Mouse (Mus musculus) midbrain, embryonic 12.5 days (tissue): ENCODE measurements at regions not wholly inside any gene's neighbourhood (a gene's known extent, or its start where the extent isn't known, plus 50 kb on each side); places are given as distances from the start of the nearest gene placed in this dataset.

Experiments
- ATAC-seq: fragments of 200-750 bp; cut with Nextera tagmentation; 2 replicates; pipeline ENCODE4 v1.8.0; 2017; ENCODE audit warnings: low read depth, moderate TSS enrichment, moderate library complexity; ENCODE audit not compliant: low FRiP score
- H3K27ac ChIP-seq: fragments of 300-500 bp; sonication (generic); replicated peaks from 2 replicates; pipeline ENCODE4 v1.5.1; 2016; ENCODE audit warnings: mild to moderate bottlenecking
- H3K27me3 ChIP-seq: fragments of 300-500 bp; sonication (generic); 2 replicates; pipeline ENCODE4 v1.6.1; 2016; ENCODE audit warnings: mild to moderate bottlenecking
- H3K36me3 ChIP-seq: fragments of 300-500 bp; sonication (generic); 2 replicates; pipeline ENCODE4 v1.6.1; 2016
- H3K4me1 ChIP-seq: fragments of 300-500 bp; sonication (generic); 2 replicates; pipeline ENCODE4 v1.6.1; 2016
- H3K4me2 ChIP-seq: fragments of 300-500 bp; sonication (generic); replicated peaks from 2 replicates; pipeline ENCODE4 v1.6.1; 2016; ENCODE audit warnings: mild to moderate bottlenecking, moderate library complexity
- H3K4me3 ChIP-seq: fragments of 300-500 bp; sonication (generic); 2 replicates; pipeline ENCODE4 v1.5.1; 2016; ENCODE audit warnings: mild to moderate bottlenecking
- H3K9ac ChIP-seq: fragments of 300-500 bp; sonication (generic); replicated peaks from 2 replicates; pipeline ENCODE4 v1.6.1; 2016; ENCODE audit warnings: mild to moderate bottlenecking, moderate library complexity
- H3K9me3 ChIP-seq: fragments of 300-500 bp; sonication (generic); 2 replicates; pipeline ENCODE4 v1.6.1; 2016; ENCODE audit warnings: mild to moderate bottlenecking
- WGBS: fragments of 180-500 bp; shearing (Covaris S2); methylation state at CpG from one replicate; pipeline ENCODE4 v1.1.7; 2016; 5-methylcytosine and 5-hydroxymethylcytosine counted together

GRCm38 (mm10) chr3:78691499-78691898 is 594.8 kb downstream of the Rapgef2 start:
- Histone ChIP-seq H3K4me1 (no peaks in the 10 kb centered on the region), H3K36me3 (no peaks in the 10 kb centered on the region), H3K4me3 (no peak overlapping the region), H3K27ac (no peak overlapping the region), H3K4me2 (no peak overlapping the region), H3K27me3 (no peaks in the 10 kb centered on the region), H3K9me3 (no peaks in the 10 kb centered on the region), H3K9ac (no peak overlapping the region)
- ATAC-seq = no peak
- WGBS = 54% methylated on average over 3 of the region's 3 CpGs

DNA sequence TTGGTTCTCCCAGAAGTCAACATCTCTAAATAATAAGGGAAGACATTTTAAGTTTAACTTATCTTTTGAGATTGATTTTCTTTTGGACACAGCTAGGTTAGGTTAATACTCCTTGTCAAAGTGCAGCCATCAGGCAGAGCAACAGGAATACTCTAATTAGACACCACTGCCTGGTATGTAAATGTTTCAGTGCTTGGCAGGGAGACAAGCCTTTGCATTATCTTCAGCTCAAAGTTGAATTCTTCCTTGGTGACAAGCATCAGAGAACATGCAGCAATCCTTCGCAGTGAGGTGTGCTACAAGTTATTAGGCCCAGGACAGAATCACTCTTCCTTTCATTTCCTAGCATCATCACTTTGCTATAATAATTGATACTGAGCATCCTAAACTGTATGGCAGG is 608.7 kb downstream of the Rapgef2 start:
- Histone ChIP-seq H3K9me3 (no peaks in the 10 kb centered on the region), H3K4me1 (no peaks in the 10 kb centered on the region), H3K36me3 (no peaks in the 10 kb centered on the region), H3K9ac (no peak overlapping the region), H3K27me3 (no peaks in the 10 kb centered on the region), H3K4me3 (no peak overlapping the region), H3K27ac (no peak overlapping the region), H3K4me2 (no peak overlapping the region)
- 89% methylated on average over 1 of the region's 1 CpGs for WGBS
- ATAC-seq = 0 out of 2 replicates have a peak, but pooled peaks have one; percentile 34

DNA sequence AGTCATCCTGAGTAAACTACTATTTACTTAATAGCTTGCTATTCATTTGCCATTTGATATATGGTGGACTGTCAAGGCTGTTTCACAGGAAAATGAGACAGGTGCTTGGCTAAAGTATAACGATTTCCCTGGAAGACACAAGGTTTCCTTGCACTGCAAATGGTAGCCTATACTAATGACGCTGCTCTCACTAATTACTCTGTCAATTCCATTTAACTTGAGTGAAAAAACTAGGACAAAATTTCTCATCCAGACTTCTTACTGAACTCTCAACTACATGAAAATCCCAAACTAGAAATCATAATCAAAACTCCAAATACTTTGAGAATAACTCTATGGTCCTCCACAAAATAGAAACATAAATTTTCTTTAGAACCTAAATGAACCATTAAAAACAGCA is 609.5 kb downstream of the Rapgef2 start:
- Histone ChIP-seq H3K4me1 (no peaks in the 10 kb centered on the region), H3K36me3 (no peaks in the 10 kb centered on the region), H3K9me3 (no peaks in the 10 kb centered on the region), H3K27me3 (no peaks in the 10 kb centered on the region), H3K4me2 (no peak overlapping the region), H3K4me3 (no peak overlapping the region), H3K9ac (no peak overlapping the region), H3K27ac (no peak overlapping the region)
- ATAC-seq = no peak
- WGBS = 88% methylated on average over 2 of the region's 2 CpGs

- WGBS = 85% methylated on average over 5 of the region's 5 CpGs
- H3K9ac ChIP-seq = no peak overlapping the region
- no peak for ATAC-seq
Observed at GRCm38 (mm10) chr3:78674529-78675187, 611.7 kb downstream of the Rapgef2 start.

GRCm38 (mm10) chr3:78668050-78668449 is 618.3 kb downstream of the Rapgef2 start:
- Histone ChIP-seq H3K9ac (no peak overlapping the region), H3K27ac (no peak overlapping the region), H3K9me3 (no peaks in the 10 kb centered on the region), H3K36me3 (no peaks in the 10 kb centered on the region), H3K4me1 (no peaks in the 10 kb centered on the region), H3K4me2 (no peak overlapping the region), H3K27me3 (no peaks in the 10 kb centered on the region), H3K4me3 (no peak overlapping the region)
- ATAC-seq = no peak

More at GRCm38 (mm10) chr3:78674529-78675187, 611.7 kb downstream of the Rapgef2 start:
- no peak overlapping the region for H3K4me2 ChIP-seq
- no peaks in the 10 kb centered on the region for H3K36me3 ChIP-seq
- H3K9me3 ChIP-seq = no peaks in the 10 kb centered on the region
- H3K4me1 ChIP-seq = no peaks in the 10 kb centered on the region
- no peak overlapping the region for H3K27ac ChIP-seq
- H3K4me3 ChIP-seq = no peak overlapping the region
- H3K27me3 ChIP-seq = no peaks in the 10 kb centered on the region

- H3K4me1 ChIP-seq = no peaks in the 10 kb centered on the region
- ATAC-seq = no peak
- H3K27me3 ChIP-seq = no peaks in the 10 kb centered on the region
- H3K4me2 ChIP-seq = no peak overlapping the region
- H3K9ac ChIP-seq = no peak overlapping the region
- no peaks in the 10 kb centered on the region for H3K9me3 ChIP-seq
- no peak overlapping the region for H3K27ac ChIP-seq
- 73% methylated on average over 4 of the region's 4 CpGs for WGBS
- H3K36me3 ChIP-seq = no peaks in the 10 kb centered on the region
- H3K4me3 ChIP-seq = no peak overlapping the region
Observed at GRCm38 (mm10) chr3:78667374-78668023, 618.8 kb downstream of the Rapgef2 start.

DNA sequence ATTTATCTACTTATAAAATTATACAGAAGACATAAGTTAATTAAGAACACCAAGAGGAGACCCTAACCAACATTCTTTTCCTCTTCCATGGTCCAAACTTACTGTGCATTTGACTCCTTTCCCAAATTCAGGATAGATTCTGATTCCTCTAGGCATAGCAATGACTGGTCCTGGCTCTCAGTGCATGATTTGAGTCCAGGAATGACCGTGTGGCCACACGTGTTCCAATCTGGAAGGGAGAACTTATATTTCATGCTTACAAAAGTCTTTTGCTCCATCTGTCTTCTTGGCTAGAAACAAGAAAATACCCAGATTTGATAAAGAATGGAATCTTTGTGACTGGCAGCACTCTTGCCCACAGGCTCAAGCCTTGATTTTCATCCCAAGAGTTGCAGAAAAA is 638.2 kb downstream of the Rapgef2 start:
- no peak overlapping the region for H3K4me2 ChIP-seq
- 90% methylated on average over 2 of the region's 2 CpGs for WGBS
- no peak overlapping the region for H3K4me3 ChIP-seq
- no peak overlapping the region for H3K27ac ChIP-seq
- no peaks in the 10 kb centered on the region for H3K9me3 ChIP-seq
- H3K36me3 ChIP-seq = no peaks in the 10 kb centered on the region
- ATAC-seq = no peak
- no peaks in the 10 kb centered on the region for H3K27me3 ChIP-seq
- H3K4me1 ChIP-seq = no peaks in the 10 kb centered on the region
- no peak overlapping the region for H3K9ac ChIP-seq

DNA sequence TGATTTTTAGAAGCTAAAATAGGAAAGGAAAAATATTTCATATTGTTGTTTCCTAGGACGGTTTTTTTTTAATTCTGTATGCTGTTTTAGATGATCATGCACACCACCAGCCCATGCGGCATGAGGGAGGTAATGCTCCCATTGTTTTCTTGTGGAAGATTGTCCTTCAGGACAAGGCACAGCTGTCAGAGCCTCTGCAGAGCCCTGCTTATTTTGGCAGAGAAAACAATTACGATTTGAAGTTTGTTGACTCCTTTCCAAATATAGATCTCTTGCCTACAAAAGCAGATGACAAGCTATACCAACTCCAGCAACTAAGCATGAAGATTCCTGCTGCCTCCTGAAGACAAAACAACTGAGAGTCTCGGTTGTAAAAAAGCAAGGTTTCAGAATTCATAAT is 650.9 kb downstream of the Rapgef2 start:
- 48% methylated on average over 4 of the region's 4 CpGs for WGBS
- no peak for ATAC-seq

DNA sequence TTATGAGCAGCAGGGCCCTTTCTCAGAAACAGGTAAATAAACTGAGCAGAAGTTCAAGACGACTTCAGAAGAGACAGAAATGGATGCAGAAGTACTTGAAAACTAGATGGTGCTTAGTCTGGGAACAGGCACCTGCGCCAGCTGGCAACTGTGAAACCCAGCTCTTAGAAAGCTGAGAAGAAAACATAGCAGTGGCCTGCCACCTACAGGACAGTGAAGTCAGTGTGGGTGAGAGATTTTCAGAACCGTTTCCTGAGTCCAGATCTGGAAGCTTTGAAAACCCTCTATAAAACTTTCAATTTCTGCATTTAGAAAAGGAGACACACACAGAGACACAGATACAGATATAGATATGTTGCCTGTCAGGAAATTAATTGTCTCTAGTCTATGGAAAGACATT is 667.4 kb downstream of the Rapgef2 start:
- Histone ChIP-seq H3K27me3 (no peaks in the 10 kb centered on the region), H3K4me2 (no peak overlapping the region), H3K9me3 (no peaks in the 10 kb centered on the region), H3K36me3 (no peaks in the 10 kb centered on the region), H3K9ac (no peak overlapping the region), H3K4me1 (no peaks in the 10 kb centered on the region), H3K27ac (no peak overlapping the region), H3K4me3 (no peak overlapping the region)
- WGBS = 45% methylated on average over 3 of the region's 3 CpGs
- peak; percentile 68; the same call in 1 of the 2 replicates for ATAC-seq

More for the DNA sequence above, 650.9 kb downstream of the Rapgef2 start:
- no peak overlapping the region for H3K4me2 ChIP-seq
- no peaks in the 10 kb centered on the region for H3K4me1 ChIP-seq
- no peak overlapping the region for H3K9ac ChIP-seq
- no peak overlapping the region for H3K27ac ChIP-seq
- H3K36me3 ChIP-seq = no peaks in the 10 kb centered on the region
- peaks cover 4% of the 10 kb centered on the region; the same call in 1 of the 2 replicates for H3K9me3 ChIP-seq
- no peak overlapping the region for H3K4me3 ChIP-seq
- no peaks in the 10 kb centered on the region for H3K27me3 ChIP-seq

DNA sequence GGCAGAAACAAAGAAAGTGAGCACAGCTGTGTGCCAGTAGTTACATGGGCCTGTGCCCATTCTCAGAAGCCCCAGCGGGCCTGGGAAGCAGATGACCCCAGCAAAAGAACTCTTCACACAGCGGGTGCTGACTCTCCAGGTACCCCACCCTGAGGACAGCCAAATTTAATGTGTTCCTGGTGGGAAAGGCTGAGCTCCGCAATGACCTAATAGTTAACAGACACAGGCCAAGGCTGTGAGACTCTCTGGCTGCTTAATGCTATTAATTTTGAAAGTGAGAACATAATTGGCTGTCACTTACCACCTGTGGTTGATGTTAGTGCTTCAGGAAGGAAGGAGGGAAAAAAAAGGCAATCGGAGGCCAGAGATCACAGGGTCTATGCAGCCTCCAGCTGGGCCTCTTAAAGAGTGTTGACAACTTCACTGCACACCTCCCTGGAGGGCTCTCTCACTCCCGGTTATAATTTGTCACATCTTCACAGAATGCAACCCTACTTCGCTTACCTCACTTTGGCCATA is 691.5 kb downstream of the Rapgef2 start:
- Histone ChIP-seq H3K27me3 (no peaks in the 10 kb centered on the region), H3K9ac (no peak overlapping the region), H3K36me3 (no peaks in the 10 kb centered on the region), H3K9me3 (no peaks in the 10 kb centered on the region), H3K4me2 (no peak overlapping the region), H3K27ac (no peak overlapping the region), H3K4me3 (no peak overlapping the region), H3K4me1 (peaks cover 6% of the 10 kb centered on the region; the same call in 1 of the 2 replicates)
- 31% methylated on average over 6 of the region's 6 CpGs for WGBS
- ATAC-seq = peak; percentile 54; the same call in 1 of the 2 replicates

GRCm38 (mm10) chr3:78594305-78594704 is 692.0 kb downstream of the Rapgef2 start:
- H3K9ac ChIP-seq = no peak overlapping the region
- ATAC-seq = no peak
- WGBS = 76% methylated on average over 11 of the region's 11 CpGs
- no peaks in the 10 kb centered on the region for H3K9me3 ChIP-seq
- peaks cover 6% of the 10 kb centered on the region; the same call in 1 of the 2 replicates for H3K4me1 ChIP-seq
- H3K4me3 ChIP-seq = no peak overlapping the region
- H3K4me2 ChIP-seq = no peak overlapping the region
- no peaks in the 10 kb centered on the region for H3K27me3 ChIP-seq
- no peaks in the 10 kb centered on the region for H3K36me3 ChIP-seq
- H3K27ac ChIP-seq = no peak overlapping the region

- Histone ChIP-seq H3K4me1 (no peaks in the 10 kb centered on the region), H3K27me3 (no peaks in the 10 kb centered on the region), H3K4me3 (no peak overlapping the region), H3K36me3 (no peaks in the 10 kb centered on the region), H3K27ac (no peak overlapping the region), H3K9me3 (no peaks in the 10 kb centered on the region), H3K4me2 (no peak overlapping the region), H3K9ac (no peak overlapping the region)
- WGBS = 70% methylated on average over 1 of the region's 1 CpGs
- ATAC-seq = no peak
Observed at GRCm38 (mm10) chr3:78586639-78587038, 699.7 kb downstream of the Rapgef2 start.
